Mouse (Mus musculus) limb, embryonic 11.5 days (tissue): ENCODE results near the gene Scarb1. TPM values are rescaled to one million over a fixed set of nuclear protein-coding genes. Genes with fewer than 3 reads are reported as not detected.

Experiments used
- ATAC-seq: fragments of 200-750 bp; cut with Nextera tagmentation; 2 replicates; pipeline ENCODE4 v1.8.0; 2017; ENCODE audit warnings: low read depth; ENCODE audit not compliant: insufficient number of reproducible peaks, low FRiP score, low TSS enrichment
- DNase-seq: peaks from one replicate; pipeline ENCODE4 v3.0.0-alpha.2; 2015; ENCODE audit warnings: low spot score
- H3K27ac ChIP-seq: fragments of 300-500 bp; sonication (generic); replicated peaks from 2 replicates; pipeline ENCODE4 v1.5.1; 2014; ENCODE audit warnings: low read depth, mild to moderate bottlenecking, low read length
- H3K27me3 ChIP-seq: fragments of 300-500 bp; sonication (generic); 2 replicates; pipeline ENCODE4 v1.6.1; 2014; ENCODE audit warnings: mild to moderate bottlenecking, low read length, mixed read lengths; ENCODE audit not compliant: control insufficient read depth, insufficient read depth
- H3K36me3 ChIP-seq: fragments of 300-500 bp; sonication (generic); 2 replicates; pipeline ENCODE4 v1.6.1; 2014; ENCODE audit warnings: mild to moderate bottlenecking, low read length, moderate library complexity, mixed read lengths; ENCODE audit not compliant: control insufficient read depth, insufficient read depth
- H3K4me1 ChIP-seq: fragments of 300-500 bp; sonication (generic); 2 replicates; pipeline ENCODE4 v1.6.1; 2014; ENCODE audit warnings: low read length, mixed read lengths; ENCODE audit not compliant: control insufficient read depth, insufficient read depth
- H3K4me2 ChIP-seq: fragments of 300-500 bp; sonication (generic); 2 replicates; pipeline ENCODE4 v1.6.1; 2014; ENCODE audit warnings: low read depth, mild to moderate bottlenecking, moderate library complexity; ENCODE audit not compliant: severe bottlenecking
- H3K4me3 ChIP-seq: fragments of 300-500 bp; sonication (generic); 2 replicates; pipeline ENCODE4 v1.5.1; 2014; ENCODE audit warnings: low read depth, low read length
- H3K9ac ChIP-seq: fragments of 300-500 bp; sonication (generic); 2 replicates; pipeline ENCODE4 v1.6.1; 2014; ENCODE audit warnings: mild to moderate bottlenecking, low read length
- H3K9me3 ChIP-seq: fragments of 300-500 bp; sonication (generic); 2 replicates; pipeline ENCODE4 v1.6.1; 2016; ENCODE audit warnings: low read length; ENCODE audit not compliant: control insufficient read depth
- WGBS: fragments of 180-500 bp; shearing (Covaris S2); extraction: QIAGEN DNeasy Blood & Tissue Kit; methylation state at CpG from one replicate; pipeline ENCODE4 v1.1.7; 2014; 5-methylcytosine and 5-hydroxymethylcytosine counted together
- polyA plus RNA-seq: library from polyadenylated mRNA; unstranded; fragments of >200 nt; fragmentation: Nextera tagmentation; extraction: Ambion mirVana; gene quantifications from 2 replicates; pipeline ENCODE4 v1.2.1, GENCODE M21; 2014

Scarb1 gene
- polyA plus RNA-seq, 1 experiment from 2014 or later = 30.3 TPM

DNA sequence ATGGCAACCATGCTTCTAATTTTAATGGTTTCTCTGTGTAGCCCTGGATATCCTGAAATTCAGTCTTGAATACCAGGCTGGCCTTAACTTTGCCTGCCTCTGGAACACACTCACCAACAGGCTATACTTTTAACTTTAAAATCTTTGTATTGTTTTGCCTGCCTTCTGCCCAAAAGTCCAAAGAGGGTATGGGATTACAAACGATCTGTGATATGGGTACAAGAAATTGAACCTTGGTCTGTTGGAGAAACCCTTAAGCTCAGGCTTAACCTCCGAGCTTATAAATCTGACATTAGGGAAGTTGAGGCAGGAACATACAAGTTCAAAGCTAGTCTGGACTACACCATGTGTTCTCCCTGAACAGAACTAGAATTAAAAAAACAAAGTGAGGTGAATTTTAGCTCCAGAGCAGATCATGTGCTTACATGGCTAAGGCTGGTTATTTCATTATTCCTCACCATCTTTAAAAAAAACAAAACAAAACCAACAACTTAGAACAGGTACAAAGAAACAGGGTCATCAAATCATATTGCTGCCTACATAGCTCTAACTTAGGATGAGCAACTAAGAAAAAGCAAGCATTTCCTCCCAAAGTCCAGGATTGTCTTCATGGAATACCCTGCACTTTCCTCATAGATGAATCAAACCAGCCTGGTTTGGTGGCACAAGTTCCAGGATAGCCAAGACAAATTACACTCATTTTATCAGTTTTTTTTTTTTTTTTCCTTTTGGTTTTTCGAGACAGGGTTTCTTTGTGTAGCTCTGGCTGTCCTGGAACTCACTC lies 42.9 kb upstream of the Scarb1 start:
- WGBS = 73% methylated on average over 3 of the region's 3 CpGs
- Histone ChIP-seq H3K9ac (no peak overlapping the region), H3K9me3 (no peaks in the 10 kb centered on the region), H3K4me1 (peaks cover 4% of the 10 kb centered on the region; the same call in 1 of the 2 replicates), H3K27me3 (no peaks in the 10 kb centered on the region), H3K4me2 (no peak overlapping the region), H3K4me3 (no peak overlapping the region), H3K36me3 (peaks cover 11% of the 10 kb centered on the region), H3K27ac (no peak overlapping the region)
- ATAC-seq (no peak), DNase-seq (no peak)

DNA sequence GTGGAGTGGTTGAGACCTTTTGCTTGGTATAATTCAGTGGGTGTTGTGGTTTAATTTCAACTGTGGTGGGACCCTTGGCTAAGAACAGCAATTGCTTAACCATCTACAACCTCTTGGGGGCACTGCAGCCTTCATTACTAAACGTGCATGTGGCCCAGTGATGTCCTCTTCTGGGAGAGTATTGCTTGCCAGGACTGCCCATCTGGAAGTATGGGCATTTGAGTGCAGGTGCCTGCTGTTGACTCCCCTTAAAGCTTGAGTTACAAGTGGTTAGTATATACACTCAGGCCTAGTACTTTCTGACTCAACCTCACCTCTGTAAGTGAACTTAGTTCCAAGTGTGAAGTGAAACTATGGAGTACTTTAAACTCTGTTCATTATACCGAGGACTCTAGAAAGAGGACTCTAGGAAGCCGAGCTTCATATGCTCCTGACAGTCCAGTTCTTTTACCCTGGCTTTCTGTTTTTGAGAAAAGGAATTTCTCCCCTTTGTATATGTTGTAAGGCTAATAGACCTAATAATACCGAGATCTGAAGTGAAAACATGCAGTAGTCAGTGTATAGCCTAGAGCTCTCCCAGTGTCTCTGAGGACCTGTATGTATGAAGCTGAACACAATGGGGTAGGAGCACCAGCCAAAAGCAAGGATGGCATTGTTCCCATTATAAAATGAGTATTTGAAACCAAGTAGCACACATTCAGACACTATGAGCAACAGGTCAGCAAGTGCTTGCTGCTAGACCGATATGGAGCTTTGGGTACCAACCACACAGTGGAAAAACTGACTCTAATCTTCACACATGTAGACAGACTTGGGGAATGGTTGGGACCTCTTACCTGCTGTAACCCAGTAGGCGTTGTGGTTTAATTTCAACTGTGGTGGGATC lies 42.0 kb upstream of the Scarb1 start:
- Histone ChIP-seq H3K27me3 (no peaks in the 10 kb centered on the region), H3K36me3 (peaks cover 10% of the 10 kb centered on the region), H3K4me1 (no peaks in the 10 kb centered on the region), H3K9me3 (no peaks in the 10 kb centered on the region), H3K4me3 (no peak overlapping the region), H3K9ac (no peak overlapping the region), H3K27ac (no peak overlapping the region), H3K4me2 (no peak overlapping the region)
- 0 out of 2 replicates have a peak, but pooled peaks have one; percentile 31 for ATAC-seq
- WGBS = 61% methylated on average over 6 of the region's 6 CpGs
- DNase-seq = peak; percentile 65

DNA sequence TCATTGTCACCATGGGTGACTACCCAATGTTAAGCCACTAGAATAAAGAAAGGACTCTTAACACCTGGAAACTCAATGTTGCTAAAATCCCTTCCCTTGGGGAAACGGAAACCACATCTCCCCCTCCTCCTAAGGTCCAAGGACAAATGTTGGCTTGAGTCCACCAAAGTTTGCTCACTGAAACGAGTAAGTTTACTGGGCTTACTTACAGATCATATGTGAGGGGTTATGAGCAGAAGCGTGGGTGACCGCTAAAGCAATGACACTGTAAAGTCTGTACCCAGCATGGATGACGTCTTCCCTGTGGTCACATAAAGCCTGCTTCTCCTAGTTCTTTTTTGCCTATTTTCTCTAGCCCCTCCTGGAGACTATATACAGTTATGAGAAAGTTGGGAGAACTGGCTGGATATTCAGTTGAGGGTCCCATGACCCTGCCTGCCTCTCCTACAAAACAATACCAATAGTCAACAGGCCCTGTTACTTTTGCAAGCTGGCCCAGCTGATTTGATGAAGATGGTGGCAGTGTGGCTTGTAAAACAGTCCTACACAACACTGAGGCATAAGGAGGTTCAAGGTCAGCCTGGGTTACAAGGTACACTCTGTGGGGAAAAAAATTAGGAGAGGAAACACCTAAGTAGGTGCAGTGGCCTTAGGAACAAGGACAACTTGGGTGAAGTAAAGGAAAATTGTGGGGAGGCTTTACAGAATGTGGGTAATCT lies 41.2 kb upstream of the Scarb1 start:
- Histone ChIP-seq H3K9me3 (no peaks in the 10 kb centered on the region), H3K36me3 (peaks cover 10% of the 10 kb centered on the region), H3K27me3 (no peaks in the 10 kb centered on the region), H3K9ac (no peak overlapping the region), H3K4me3 (no peak overlapping the region), H3K4me2 (no peak overlapping the region), H3K4me1 (no peaks in the 10 kb centered on the region), H3K27ac (no peak overlapping the region)
- 80% methylated on average over 5 of the region's 5 CpGs for WGBS
- ATAC-seq = no peak
- no peak for DNase-seq

DNA sequence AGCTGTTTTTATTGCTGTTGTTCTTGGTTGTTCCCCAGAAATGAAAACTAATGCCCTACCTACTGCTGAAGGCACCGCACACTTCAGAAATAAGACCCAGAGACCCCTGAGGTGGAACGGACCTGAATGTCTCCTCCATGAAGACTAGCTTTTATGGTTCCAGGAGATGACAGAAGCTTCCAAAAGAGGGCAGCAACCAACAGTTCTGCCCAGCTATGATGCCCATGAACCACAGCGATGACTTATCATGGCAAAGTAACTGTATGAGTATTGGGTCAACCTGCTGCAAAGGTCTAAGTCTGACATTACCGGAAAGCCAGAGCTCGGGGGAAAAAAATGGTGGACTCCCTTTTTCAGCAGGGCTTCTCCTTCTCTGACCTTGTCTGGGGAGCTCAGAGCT lies 38.0 kb upstream of the Scarb1 start:
- ATAC-seq = no peak
- 90% methylated on average over 5 of the region's 5 CpGs for WGBS

DNA sequence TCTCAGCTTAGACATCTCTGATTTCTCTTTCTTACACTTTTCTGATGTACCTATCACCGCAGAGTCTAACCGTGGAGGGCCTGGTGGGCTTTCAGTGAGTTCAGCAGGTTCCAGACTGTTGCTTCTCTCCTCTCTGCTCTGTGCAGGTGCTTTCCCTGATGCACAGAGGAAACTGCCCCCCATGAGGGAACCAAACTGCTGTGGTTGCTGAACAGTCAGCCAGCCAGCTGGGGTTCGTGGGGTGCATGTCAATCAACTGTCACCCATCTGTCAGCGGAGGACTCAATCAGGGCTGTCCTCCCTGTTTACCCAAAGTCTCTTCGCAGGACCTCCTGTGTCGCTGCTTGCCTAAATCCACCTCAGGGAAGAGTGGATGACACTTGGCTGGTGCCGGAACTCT lies 36.3 kb upstream of the Scarb1 start:
- H3K9ac ChIP-seq = no peak overlapping the region
- H3K4me1 ChIP-seq = no peaks in the 10 kb centered on the region
- no peaks in the 10 kb centered on the region for H3K36me3 ChIP-seq
- no peaks in the 10 kb centered on the region for H3K27me3 ChIP-seq
- H3K4me2 ChIP-seq = no peak overlapping the region
- no peak for DNase-seq
- no peak for ATAC-seq
- H3K4me3 ChIP-seq = no peak overlapping the region
- no peaks in the 10 kb centered on the region for H3K9me3 ChIP-seq
- WGBS = 70% methylated on average over 7 of the region's 7 CpGs
- no peak overlapping the region for H3K27ac ChIP-seq

More for the DNA sequence above, 38.0 kb upstream of the Scarb1 start:
- no peaks in the 10 kb centered on the region for H3K36me3 ChIP-seq
- H3K9ac ChIP-seq = no peak overlapping the region
- no peaks in the 10 kb centered on the region for H3K4me1 ChIP-seq
- DNase-seq = no peak
- no peak overlapping the region for H3K27ac ChIP-seq
- H3K4me2 ChIP-seq = no peak overlapping the region
- no peaks in the 10 kb centered on the region for H3K9me3 ChIP-seq
- H3K4me3 ChIP-seq = no peak overlapping the region
- no peaks in the 10 kb centered on the region for H3K27me3 ChIP-seq

DNA sequence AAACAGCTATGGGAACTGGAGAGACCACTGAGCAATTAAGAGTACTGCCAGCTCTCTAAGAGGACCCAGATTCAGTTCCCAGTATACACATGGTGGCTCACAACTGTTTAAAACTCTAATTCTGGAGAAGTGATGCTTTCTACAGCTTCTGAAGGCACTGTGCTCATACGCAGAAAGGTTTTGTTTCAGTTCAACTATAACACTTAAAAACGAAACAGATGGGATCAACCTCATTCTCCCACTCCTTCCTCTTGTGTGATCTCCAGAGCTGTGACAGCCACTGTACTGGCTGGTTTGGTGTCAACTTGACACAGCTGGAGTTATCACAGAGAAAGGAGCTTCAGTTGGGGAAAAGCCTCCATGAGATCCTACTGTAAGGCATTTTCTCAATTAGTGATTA lies 35.0 kb upstream of the Scarb1 start:
- H3K4me3 ChIP-seq = no peak overlapping the region
- WGBS = 90% methylated on average over 2 of the region's 2 CpGs
- no peak overlapping the region for H3K4me2 ChIP-seq
- no peaks in the 10 kb centered on the region for H3K27me3 ChIP-seq
- H3K27ac ChIP-seq = no peak overlapping the region
- H3K4me1 ChIP-seq = no peaks in the 10 kb centered on the region
- ATAC-seq (no peak), DNase-seq (no peak)
- H3K9ac ChIP-seq = no peak overlapping the region
- no peaks in the 10 kb centered on the region for H3K36me3 ChIP-seq
- H3K9me3 ChIP-seq = no peaks in the 10 kb centered on the region

DNA sequence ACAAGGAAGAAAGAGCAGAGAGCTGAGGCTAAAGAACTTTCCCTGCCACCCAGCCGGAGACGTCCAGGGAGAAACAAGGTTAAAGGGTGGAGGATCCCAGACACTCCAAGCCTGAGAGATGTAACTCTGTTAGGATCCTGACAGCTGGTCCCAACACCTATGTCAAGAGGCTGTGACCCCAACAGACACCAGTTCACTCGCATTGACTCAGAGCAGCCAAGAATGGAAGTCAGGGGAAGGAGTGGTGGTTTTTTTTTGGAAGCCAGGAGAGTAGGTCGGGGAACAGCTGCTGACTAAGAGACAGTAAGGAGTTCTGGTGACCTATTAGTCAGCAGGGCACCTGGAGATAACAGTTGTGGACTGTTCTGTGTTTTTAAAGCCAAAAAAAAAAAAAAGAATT lies 31.1 kb upstream of the Scarb1 start:
- Histone ChIP-seq H3K27me3 (no peaks in the 10 kb centered on the region), H3K4me2 (no peak overlapping the region), H3K9ac (no peak overlapping the region), H3K36me3 (no peaks in the 10 kb centered on the region), H3K4me1 (no peaks in the 10 kb centered on the region), H3K27ac (no peak overlapping the region), H3K4me3 (no peak overlapping the region), H3K9me3 (no peaks in the 10 kb centered on the region)
- no peak for ATAC-seq
- 84% methylated on average over 4 of the region's 4 CpGs for WGBS
- no peak for DNase-seq

DNA sequence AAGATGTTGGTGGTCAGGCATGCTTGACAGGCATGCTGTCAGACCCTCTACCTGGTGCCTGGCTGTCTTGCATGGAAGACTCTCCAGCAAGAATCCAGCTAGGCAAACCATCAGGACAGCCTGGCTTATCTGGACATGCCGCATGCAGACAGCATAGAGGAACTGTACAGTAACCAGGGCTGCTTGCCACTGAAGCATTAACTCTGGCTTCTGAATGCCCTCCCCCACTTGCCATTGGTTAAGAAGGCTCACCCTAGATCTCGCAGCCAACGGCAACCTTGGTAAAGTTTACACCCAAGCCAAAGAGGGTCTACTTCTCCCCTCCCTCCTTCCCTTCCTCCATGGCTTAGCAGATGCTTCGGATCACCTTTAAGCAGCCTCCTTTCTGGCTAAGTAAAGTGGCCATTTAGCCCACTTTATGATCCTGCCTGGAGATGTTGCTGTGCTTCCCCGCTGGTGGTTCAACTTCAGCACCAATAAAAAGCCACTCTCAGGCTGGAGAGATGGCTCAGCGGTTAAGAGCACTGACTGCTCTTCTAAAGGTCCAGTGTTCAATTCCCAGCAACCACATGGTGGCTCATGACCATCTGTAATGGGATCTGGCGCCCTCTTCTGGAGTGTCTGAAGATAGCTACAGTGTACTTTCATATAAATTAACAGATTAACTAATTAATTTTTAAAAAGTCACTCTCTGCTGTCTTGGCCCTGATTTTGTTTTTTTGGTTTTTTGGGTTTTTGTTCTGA lies 30.2 kb upstream of the Scarb1 start:
- H3K9me3 ChIP-seq = no peaks in the 10 kb centered on the region
- H3K9ac ChIP-seq = no peak overlapping the region
- no peak overlapping the region for H3K4me2 ChIP-seq
- H3K4me3 ChIP-seq = no peak overlapping the region
- 67% methylated on average over 7 of the region's 7 CpGs for WGBS
- no peak overlapping the region for H3K27ac ChIP-seq
- no peaks in the 10 kb centered on the region for H3K4me1 ChIP-seq
- ATAC-seq (no peak), DNase-seq (no peak)
- no peaks in the 10 kb centered on the region for H3K27me3 ChIP-seq
- no peaks in the 10 kb centered on the region for H3K36me3 ChIP-seq
